ENCODE assay signal across 8 mouse cellular contexts in genomic region chr6:136913384-136914126, GRCm38 (mm10). TPM values are rescaled to one million over a fixed set of nuclear protein-coding genes. Genes with fewer than 3 reads are reported as not detected.
DNase-seq lines count a peak whose midpoint lies in the region; ATAC-seq lines count a peak whose summit lies in the region.

No protein-coding gene starts in this region.

- peaks cover 36% of the 10 kb centered on the region for H3K4me1 ChIP-seq in limb, embryonic 12.5 days (replicated peaks)
- no peaks in the 10 kb centered on the region for H3K4me1 ChIP-seq in midbrain, embryonic 14.5 days (ENCODE audit: control insufficient read depth, insufficient read depth, low read length)

- peak overlapping the region; percentile 50 for H3K4me2 ChIP-seq in limb, embryonic 12.5 days
- peak overlapping the region; percentile 50 for H3K4me2 ChIP-seq in midbrain, embryonic 14.5 days (ENCODE audit: low read length)

- H3K36me3 ChIP-seq in limb, embryonic 12.5 days = no peaks in the 10 kb centered on the region
- H3K36me3 ChIP-seq in midbrain, embryonic 14.5 days (ENCODE audit: control insufficient read depth, insufficient read depth, low read length) = no peaks in the 10 kb centered on the region

- no peaks in the 10 kb centered on the region for H3K9me3 ChIP-seq in limb, embryonic 12.5 days
- H3K9me3 ChIP-seq in midbrain, embryonic 14.5 days (ENCODE audit: control insufficient read depth, low read length) = no peaks in the 10 kb centered on the region

- intact Hi-C loops in heart, postnatal 25 days (cut with DNase I) = no loop called here

- WGBS in limb, embryonic 12.5 days = 8% methylated on average over 18 of the region's 18 CpGs
- 16% methylated on average over 18 of the region's 18 CpGs for WGBS in midbrain, embryonic 14.5 days

- peak overlapping the region; percentile 89 for H3K27ac ChIP-seq in limb, embryonic 12.5 days
- H3K27ac ChIP-seq in midbrain, embryonic 14.5 days (replicated peaks; ENCODE audit: low read depth, low read length) = no peak overlapping the region

- DNase-seq in brain, adult 2 months (ENCODE audit: low read depth, low spot score) = peak; percentile 35
- peak; percentile 45 for DNase-seq in fat pad, adult 2 months (ENCODE audit: extremely low read depth, low read depth, low spot score)
- peak; percentile 38 for DNase-seq in heart, postnatal 25 days (ENCODE audit: low spot score)
- peak; percentile 53 for DNase-seq in midbrain, embryonic 14.5 days
- no peak for DNase-seq in cerebellum, postnatal 10 days
- DNase-seq in cerebellum, postnatal 25 days = no peak
- no peak for DNase-seq in cerebellum, adult 18-20 months

- 0 out of 2 replicates have a peak overlapping the region, but pooled peaks have one; percentile 12 for H3K9ac ChIP-seq in limb, embryonic 12.5 days (replicated peaks)
- H3K9ac ChIP-seq in midbrain, embryonic 14.5 days (replicated peaks; ENCODE audit: low read length) = no peak overlapping the region; the same call in 1 of the 2 replicates

- peak; percentile 77 for ATAC-seq in limb, embryonic 12.5 days (ENCODE audit: insufficient number of reproducible peaks, insufficient read depth, low FRiP score, low TSS enrichment, low read depth)
- no peak; the same call in 1 of the 2 replicates for ATAC-seq in midbrain, embryonic 14.5 days (ENCODE audit: low FRiP score, low TSS enrichment)

- no peaks in the 10 kb centered on the region for H3K27me3 ChIP-seq in limb, embryonic 12.5 days
- H3K27me3 ChIP-seq in midbrain, embryonic 14.5 days (ENCODE audit: control insufficient read depth, insufficient read depth, low read length) = no peaks in the 10 kb centered on the region

- H3K4me3 ChIP-seq in limb, embryonic 12.5 days (replicated peaks) = peak overlapping the region; percentile 16; the same call in 1 of the 2 replicates
- H3K4me3 ChIP-seq in midbrain, embryonic 14.5 days (replicated peaks; ENCODE audit: low read depth, low read length) = peak overlapping the region; percentile 20; the same call in 1 of the 2 replicates

RNA-seq across cellular contexts. Expression of gene Erp27, which starts 8.4 kb away (rescaled TPM):
- total RNA-seq in heart, postnatal 25 days (2021) = not detected
- polyA plus RNA-seq in limb, embryonic 12.5 days (2016; fragmentation: Nextera tagmentation; extraction: Ambion mirVana) = 0.15 and 0.33 TPM in 2 replicates
- polyA plus RNA-seq in midbrain, embryonic 14.5 days (2014; fragmentation: Nextera tagmentation; extraction: Ambion mirVana) = not detected in 2 replicates

RNA-seq across cellular contexts. Expression of gene Pde6h, which starts 10.1 kb away (rescaled TPM):
- not detected for total RNA-seq in heart, postnatal 25 days (2021)
- 0.23 TPM in 1 of 2 replicates, not detected in the other for polyA plus RNA-seq in limb, embryonic 12.5 days (2016; fragmentation: Nextera tagmentation; extraction: Ambion mirVana)
- not detected in 2 replicates for polyA plus RNA-seq in midbrain, embryonic 14.5 days (2014; fragmentation: Nextera tagmentation; extraction: Ambion mirVana)

RNA-seq across cellular contexts. Expression of gene Arhgdib, which starts 28.1 kb away (rescaled TPM):
- total RNA-seq in heart, postnatal 25 days (2021) = 10 to 100 TPM; 26.5 to 27.8 TPM
- polyA plus RNA-seq in limb, embryonic 12.5 days (2016; fragmentation: Nextera tagmentation; extraction: Ambion mirVana) = 33.9 and 42.1 TPM in 2 replicates
- 7.0 and 16.6 TPM in 2 replicates for polyA plus RNA-seq in midbrain, embryonic 14.5 days (2014; fragmentation: Nextera tagmentation; extraction: Ambion mirVana)

RNA-seq across cellular contexts. Expression of gene Mgp, which starts 37.9 kb away (rescaled TPM):
- 100 to 1,000 TPM; 365 to 487 TPM for total RNA-seq in heart, postnatal 25 days (2021)
- 28.7 and 40.3 TPM in 2 replicates for polyA plus RNA-seq in limb, embryonic 12.5 days (2016; fragmentation: Nextera tagmentation; extraction: Ambion mirVana)
- 0.65 and 3.5 TPM in 2 replicates for polyA plus RNA-seq in midbrain, embryonic 14.5 days (2014; fragmentation: Nextera tagmentation; extraction: Ambion mirVana)

RNA-seq across cellular contexts. Expression of gene Art4, which starts 56.0 kb away (rescaled TPM):
- total RNA-seq in heart, postnatal 25 days (2021) = 10 to 100 TPM; 16.8 to 17.8 TPM
- polyA plus RNA-seq in limb, embryonic 12.5 days (2016; fragmentation: Nextera tagmentation; extraction: Ambion mirVana) = 1.8 and 2.5 TPM in 2 replicates
- polyA plus RNA-seq in midbrain, embryonic 14.5 days (2014; fragmentation: Nextera tagmentation; extraction: Ambion mirVana) = not detected in 2 replicates

Comparison
In these comparisons a context has a peak if more than half of its experiments do, and no peak if none do; other contexts are left out.
1. DNase-seq: peak in brain, adult 2 months (single experiment), fat pad, adult 2 months (single experiment), heart, postnatal 25 days (single experiment) and midbrain, embryonic 14.5 days (single experiment); none in cerebellum, postnatal 10 days (0 of 2), cerebellum, postnatal 25 days (0 of 2) and cerebellum, adult 18-20 months (0 of 2).